Mouse (Mus musculus) stomach, embryonic 16.5 days (tissue): ENCODE results near the gene Sned1. TPM values are rescaled to one million over a fixed set of nuclear protein-coding genes. Genes with fewer than 3 reads are reported as not detected.

Experiments used
- microRNA-seq: library from miRNA; unstranded; fragments of <30 nt; microRNA quantifications from one replicate; pipeline ENCODE4, GENCODE M21; 2016
- polyA plus RNA-seq: library from polyadenylated mRNA; unstranded; fragments of >200 nt; fragmentation: Nextera tagmentation; extraction: Ambion mirVana; gene quantifications from 2 replicates; pipeline ENCODE4 v1.2.1, GENCODE M21; 2015

Gene Sned1
- polyA plus RNA-seq, 1 experiment from 2014 or later, result 9.2 TPM

Small RNAs within 50 kb of the gene (microRNA-seq; reads per million reads assigned to microRNA genes)
- gene Mir6901 (not detected), gene Mir6902 (not detected)

Other genes with a start within 250 kb of the Sned1 start
- 11.4 and 15.0 TPM in 2 replicates for gene Aqp12, start 229.5 kb upstream of the Sned1 start, polyA plus RNA-seq
- gene Kif1a, start 133.9 kb upstream of the Sned1 start, polyA plus RNA-seq, result 10.6 and 16.5 TPM in 2 replicates
- 0.47 and 0.53 TPM in 2 replicates for gene Agxt, start 100.6 kb upstream of the Sned1 start, polyA plus RNA-seq
- gene 2310007B03Rik, start 74.9 kb upstream of the Sned1 start, polyA plus RNA-seq, result 17.7 and 32.8 TPM in 2 replicates
- 0.18 and 0.24 TPM in 2 replicates for gene Crocc2, start 67.1 kb upstream of the Sned1 start, polyA plus RNA-seq
- gene Mterf4, start 70.1 kb downstream of the Sned1 start, polyA plus RNA-seq, result 26.6 and 29.1 TPM in 2 replicates
- 50.3 and 61.1 TPM in 2 replicates for gene Ppp1r7, start 107.0 kb downstream of the Sned1 start, polyA plus RNA-seq
- gene Pask, start 107.6 kb downstream of the Sned1 start, polyA plus RNA-seq, result 10.6 and 13.8 TPM in 2 replicates
- gene Ano7, start 138.1 kb downstream of the Sned1 start, polyA plus RNA-seq, result 2.1 and 2.9 TPM in 2 replicates
- 162 and 165 TPM in 2 replicates for gene Hdlbp, start 243.0 kb downstream of the Sned1 start, polyA plus RNA-seq